Mouse (Mus musculus): Measurements from ENCODE around the gene Olfr620.

Olfr620 gene

DNA sequence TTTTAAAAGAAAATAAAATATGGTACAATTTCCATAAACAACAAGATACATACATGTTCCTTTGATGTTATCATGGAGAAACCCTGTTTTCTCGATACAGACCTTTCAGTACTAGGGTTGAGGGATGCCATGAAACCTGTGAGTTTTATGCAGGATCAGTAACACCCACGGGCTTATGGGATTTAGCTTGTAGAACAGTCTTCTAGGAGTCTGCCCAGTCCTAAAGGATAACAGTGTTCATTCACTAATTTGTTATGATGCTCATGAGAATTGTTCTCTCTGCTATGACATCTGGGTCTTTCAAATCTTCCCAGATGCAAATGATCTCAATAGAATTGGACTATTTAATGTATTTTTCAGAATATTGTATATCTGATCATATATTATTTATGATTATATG, at the start of gene Olfr620:
Olfr620 (minus strand) TSS at position 101 of the 400 bp plus-strand sequence.
- DNase-seq = no peak

DNA sequence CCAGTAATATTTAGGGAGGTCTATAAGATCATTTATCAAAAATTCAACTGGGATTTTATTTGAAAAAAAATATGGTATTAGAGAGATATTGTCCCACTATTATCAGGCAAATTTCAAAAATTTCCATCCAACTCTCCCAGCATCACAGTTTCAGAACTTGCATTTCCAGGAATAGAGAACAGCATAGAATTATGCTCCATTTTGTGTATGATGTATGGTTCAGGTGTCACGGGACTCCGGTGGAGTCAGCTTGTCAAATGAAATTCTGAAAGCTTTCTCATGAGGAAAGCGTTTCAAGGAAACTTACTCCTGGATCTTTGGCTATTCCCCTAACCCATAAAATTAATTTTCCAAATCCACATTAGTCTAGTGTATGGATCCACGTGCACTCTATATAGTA, 31.7 kb upstream of the Olfr620 start:
- DNase-seq = no peak

DNA sequence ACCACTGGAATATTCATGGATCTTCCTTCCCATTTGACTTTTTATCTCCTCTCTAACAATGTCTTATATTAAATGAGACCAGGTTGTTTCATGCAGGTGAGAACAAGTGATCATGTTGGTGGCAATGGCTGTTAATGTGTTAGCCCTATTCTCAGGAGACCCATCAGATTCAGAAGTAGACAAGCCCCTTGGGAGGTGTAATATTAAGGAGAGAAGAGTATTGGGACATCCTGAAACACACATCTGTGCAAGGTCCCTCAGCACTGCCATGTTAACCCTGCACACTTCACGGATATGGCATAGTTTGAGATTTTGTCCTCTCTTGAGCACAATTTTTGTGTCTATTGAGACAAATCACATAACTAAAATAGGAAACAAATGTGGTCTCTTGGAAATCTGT, 30.3 kb upstream of the Olfr620 start, which contains the start of gene Olfr622:
Olfr622 (minus strand) TSS at position 101 of the 400 bp plus-strand sequence.
- DNase-seq = no peak

DNA sequence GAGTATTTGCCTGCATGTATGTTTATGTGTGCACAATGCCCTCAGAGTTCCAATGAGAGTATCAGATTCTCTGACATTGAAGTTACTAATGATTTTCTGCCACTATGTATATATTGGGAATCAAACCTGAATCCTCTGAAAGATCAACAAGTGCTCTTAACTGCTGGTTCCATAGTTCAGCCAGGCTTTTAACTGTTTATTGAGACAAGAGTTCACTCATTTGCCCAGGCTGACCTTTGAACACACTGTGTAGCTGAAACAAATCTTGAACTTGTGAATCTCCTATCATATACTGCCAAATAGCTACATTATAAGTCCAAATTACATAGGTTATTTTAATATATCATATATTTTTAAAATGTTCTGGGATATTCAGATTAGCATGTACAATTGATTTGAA, 24.5 kb upstream of the Olfr620 start:
- DNase-seq = no peak

DNA sequence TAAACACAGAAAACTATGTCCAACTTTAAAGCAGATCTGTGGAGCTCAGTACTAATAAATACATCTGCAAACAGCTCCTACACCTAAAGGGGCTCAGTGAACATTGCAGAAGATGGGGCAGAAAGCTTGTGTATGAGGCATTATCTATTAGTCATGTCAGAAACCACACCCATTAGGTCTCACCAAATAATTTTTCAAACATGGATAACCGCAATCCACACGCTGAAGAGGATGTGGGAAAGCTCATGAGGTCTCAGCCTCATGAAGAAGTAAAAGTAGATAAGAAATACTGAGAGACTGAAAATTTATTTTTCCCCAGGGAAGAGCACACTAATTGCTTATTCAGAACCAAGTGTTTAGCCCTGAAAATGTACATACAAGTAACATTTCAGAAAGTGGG, 4.9 kb downstream of the Olfr620 start:
- no peak for DNase-seq

DNA sequence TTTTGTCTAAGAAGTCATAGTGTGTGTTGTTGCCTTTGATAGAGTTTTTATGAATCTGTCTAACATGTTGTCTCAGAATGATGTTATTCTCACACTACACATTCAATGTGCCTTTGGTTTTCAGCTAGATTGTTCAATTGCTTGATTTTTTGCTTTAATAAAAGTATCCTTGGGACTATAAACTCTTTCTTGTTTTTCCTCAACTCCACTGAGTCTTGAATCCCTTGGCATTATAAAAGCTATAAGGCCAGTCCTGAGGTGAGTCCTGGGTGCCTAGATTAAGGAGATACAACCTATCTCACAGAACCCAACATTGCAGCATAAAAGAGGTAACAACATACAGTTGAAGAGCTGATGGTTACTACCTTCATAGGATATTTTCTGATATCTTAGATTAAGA, 12.1 kb downstream of the Olfr620 start, which contains the start of gene Olfr619:
Olfr619 (plus strand) TSS at position 301 of the 400 bp plus-strand sequence.
- DNase-seq = no peak

DNA sequence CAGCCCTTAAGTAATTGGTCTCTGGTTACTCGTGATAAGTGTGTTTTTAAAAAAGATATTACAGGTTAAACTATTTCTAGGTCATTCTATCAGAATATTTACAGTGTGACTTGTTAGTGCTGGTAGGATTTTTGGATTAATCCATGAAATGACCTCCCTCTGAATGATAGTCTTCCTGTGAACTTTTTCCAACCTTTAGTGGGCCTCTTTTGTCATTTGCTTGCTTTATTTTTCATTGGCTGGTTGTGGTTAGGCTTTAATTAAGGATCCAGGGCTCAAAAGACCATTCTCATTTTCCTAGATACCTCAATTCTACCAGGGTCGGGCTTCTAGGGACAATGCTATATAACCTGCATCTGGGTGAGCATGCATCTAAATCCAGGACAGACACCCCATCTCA, 22.5 kb downstream of the Olfr620 start, which contains the start of gene Olfr618:
Olfr618 (plus strand) TSS at position 301 of the 400 bp plus-strand sequence.
- no peak for DNase-seq

DNA sequence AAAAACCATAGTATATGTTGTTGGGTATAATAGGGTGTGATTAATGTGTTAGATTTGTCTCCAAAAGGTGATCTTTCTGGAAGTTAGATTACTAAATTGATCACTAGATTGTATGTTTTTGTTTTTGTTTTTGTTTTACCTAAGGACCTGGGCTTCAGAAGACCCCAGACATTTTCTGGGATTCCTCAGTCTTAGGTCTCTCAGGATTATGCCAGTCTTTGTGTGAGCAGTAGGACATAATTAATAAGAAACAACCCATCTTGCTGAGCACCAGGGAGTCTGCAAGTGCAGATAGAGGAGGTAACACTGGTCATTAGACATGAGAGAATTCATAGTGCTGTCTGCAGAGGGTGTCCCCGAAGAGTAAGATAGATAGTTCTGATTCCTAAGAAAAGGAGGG, 39.6 kb downstream of the Olfr620 start, which contains the start of gene Olfr617:
Olfr617 (plus strand) TSS at position 301 of the 400 bp plus-strand sequence.
- no peak for DNase-seq

DNA sequence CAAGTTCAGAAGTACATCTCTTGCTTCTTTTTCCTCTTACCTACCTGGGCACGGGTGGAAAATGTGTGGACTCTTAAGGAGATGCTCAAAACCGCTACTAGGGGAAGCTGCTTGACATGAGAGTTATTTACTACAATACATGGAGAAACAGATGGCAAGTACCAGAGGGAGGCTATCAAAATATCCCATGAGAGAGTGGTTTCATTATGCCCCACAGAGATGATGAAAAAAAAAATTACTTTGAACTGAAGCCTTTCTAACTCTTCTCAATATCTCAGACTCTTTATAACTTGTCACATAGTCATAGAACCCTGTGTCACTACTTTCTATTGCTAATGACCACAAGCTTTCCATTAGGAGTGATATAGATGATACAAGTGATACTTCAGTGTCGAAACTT, 43.3 kb downstream of the Olfr620 start, which contains the start of gene Olfr616:
Olfr616 (minus strand) TSS at position 101 of the 400 bp plus-strand sequence.
- no peak for DNase-seq

DNA sequence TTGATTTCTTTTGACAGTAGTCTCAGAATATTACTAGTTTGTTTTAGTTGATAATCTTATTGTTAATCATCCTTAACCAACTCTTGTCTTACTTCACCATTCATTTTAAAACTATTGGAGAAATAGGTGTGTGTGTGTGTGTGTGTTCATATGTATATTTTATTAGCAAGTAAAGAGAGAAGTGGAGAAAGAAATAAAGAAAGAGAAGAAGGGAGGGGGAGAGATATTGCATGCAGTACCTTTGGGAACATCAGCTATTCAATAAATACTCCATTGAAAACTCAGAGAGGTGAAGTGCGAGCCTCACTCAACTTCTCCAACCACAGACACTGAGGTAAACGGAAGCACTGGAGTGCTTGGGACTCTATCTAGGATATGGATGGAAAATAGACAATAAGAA, 56.6 kb downstream of the Olfr620 start, which contains the start of gene Olfr615:
Olfr615 (plus strand) TSS at position 301 of the 400 bp plus-strand sequence.
- no peak for DNase-seq

Measured in cerebellum, postnatal 14 days (tissue).